Mouse (Mus musculus): Measurements from ENCODE around the gene Tbx10.

DNA sequence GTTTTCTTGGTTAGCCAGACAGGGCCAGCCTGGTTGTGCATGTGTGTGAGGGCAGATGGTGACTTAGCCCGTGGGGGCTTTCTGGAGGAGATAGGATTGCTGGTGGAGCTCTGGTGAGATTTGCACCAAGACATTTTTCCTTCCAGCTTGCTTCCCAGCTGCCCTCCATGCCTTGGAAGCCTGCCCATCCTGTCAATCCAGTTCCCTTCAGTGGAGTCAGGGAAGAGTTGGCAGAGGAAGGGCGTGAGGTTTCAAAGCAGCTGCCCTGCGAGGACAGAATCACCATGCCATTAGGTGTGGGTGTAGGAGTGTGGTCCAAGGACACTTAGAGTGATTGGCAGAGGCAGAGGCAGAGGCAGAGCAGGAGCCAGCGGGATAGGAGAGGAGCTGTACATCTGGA lies 34.1 kb upstream of the Tbx10 start, which contains the start of gene Aldh3b3:
- no peak for TF ChIP-seq EP300 (IDR thresholded peaks at IDR 0.05)
- no peak for TF ChIP-seq CTCF (IDR thresholded peaks at IDR 0.05)
